Mouse (Mus musculus): ENCODE results near the gene Rassf10.

DNA sequence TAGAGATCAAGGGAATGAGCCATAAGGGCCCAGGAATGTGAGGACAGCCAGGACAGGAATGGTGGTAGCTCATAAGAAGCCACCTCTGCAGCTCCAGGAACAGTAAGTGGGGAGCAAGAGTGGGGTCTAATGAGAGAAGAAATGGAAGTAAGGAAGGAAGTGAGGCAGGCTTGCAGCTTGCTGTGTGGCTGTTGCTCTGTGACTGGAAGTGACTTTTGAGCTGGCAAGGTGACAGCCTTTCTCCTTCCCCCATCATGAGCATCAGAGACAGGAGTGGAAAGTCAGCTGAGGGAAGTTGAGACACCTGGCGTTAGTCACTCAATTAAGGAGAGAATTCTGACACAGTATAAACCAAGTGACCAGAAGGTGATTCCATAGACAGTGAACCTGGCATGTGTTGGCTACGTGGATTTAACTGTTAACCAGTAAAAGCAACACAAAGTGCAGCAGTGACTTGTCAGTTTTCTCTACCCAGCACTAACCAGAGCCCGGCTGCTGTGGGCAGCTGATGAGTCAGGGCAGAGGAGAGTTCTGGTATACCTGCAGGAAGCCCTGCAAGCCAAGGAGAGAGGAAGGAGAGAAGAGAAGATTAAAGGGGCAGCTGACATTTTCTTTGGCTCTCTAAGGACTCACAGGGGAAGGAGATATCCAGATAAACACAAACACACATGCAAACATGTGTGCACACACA, 49.9 kb downstream of the Rassf10 start:
- no peak for TF ChIP-seq CTCF (IDR thresholded peaks at IDR 0.05; ENCODE audit: low read depth)
- TF ChIP-seq EP300 (optimal IDR thresholded peaks at IDR 0.05), result no peak

Data from stomach, postnatal 0 days (tissue).